Mouse (Mus musculus): ENCODE results near the gene Mpp1. TPM values are rescaled to one million over a fixed set of nuclear protein-coding genes. Genes with fewer than 3 reads are reported as not detected.

Mpp1 gene
- total RNA-seq, 1 experiment from 2014 or later, result 38.4 TPM

- peak; percentile 97 for ATAC-seq (replicated peaks; ENCODE audit: low read depth, poor library complexity, severe bottlenecking)
Measured at GRCm38 (mm10) chrX:75084774-75085508, 45.9 kb downstream of the Mpp1 start, which contains the start of gene Gab3. Gene Gab3, minus strand, starts transcription at chrX:75085458.

- ATAC-seq (replicated peaks; ENCODE audit: low read depth, poor library complexity, severe bottlenecking), result peak; percentile 69
Measured at GRCm38 (mm10) chrX:75083982-75084773, 46.6 kb downstream of the Mpp1 start.

- no peak for ATAC-seq (replicated peaks; ENCODE audit: low read depth, poor library complexity, severe bottlenecking)
Measured at GRCm38 (mm10) chrX:75082351-75082750, 48.5 kb downstream of the Mpp1 start.

Other genes starting within 250 kb of the Mpp1 start
- 1.8 and 2.4 TPM in 2 replicates for gene Gab3, start 45.6 kb downstream of the Mpp1 start, total RNA-seq (2017)
- gene Dkc1, start 35.2 kb downstream of the Mpp1 start, total RNA-seq (2017), result 442 and 489 TPM in 2 replicates
- gene Smim9, start 32.8 kb upstream of the Mpp1 start, total RNA-seq (2017), result not detected in 2 replicates

Data from common myeloid progenitor, adult 5-6 weeks (primary cell).